Mouse (Mus musculus) C2C12 (cell line): ENCODE measurements at regions not wholly inside any gene's neighbourhood (a gene's known extent, or its start where the extent isn't known, plus 50 kb on each side); places are given as distances from the start of the nearest gene placed in this dataset.

Experiments
- H3K27me3 ChIP-seq: one replicate; pipeline ENCODE4 v1.6.1; 2011; ENCODE audit not compliant: control insufficient read depth, insufficient read depth, insufficient read length
- H3K36me3 ChIP-seq: one replicate; pipeline ENCODE4 v1.6.1; 2011; ENCODE audit not compliant: control insufficient read depth, insufficient read depth
- H3K4me3 ChIP-seq: one replicate; pipeline ENCODE4 v1.5.1; 2011; ENCODE audit warnings: mild to moderate bottlenecking, control low read depth; ENCODE audit not compliant: poor library complexity, insufficient read depth, severe bottlenecking
- H3K79me2 ChIP-seq: one replicate; pipeline ENCODE4 v1.6.1; 2011; ENCODE audit not compliant: control insufficient read depth, insufficient read depth
- H3K79me3 ChIP-seq: one replicate; pipeline ENCODE4 v1.6.1; 2011; ENCODE audit warnings: low read depth, control low read depth
- H3ac ChIP-seq: one replicate; pipeline ENCODE3; 2011; ENCODE audit warnings: low read depth; ENCODE audit not compliant: control insufficient read depth, insufficient read length
- CEBPB ChIP-seq: IDR thresholded peaks from one replicate; pipeline ENCODE4 v1.6.1; 2011; ENCODE audit warnings: low read depth, mild to moderate bottlenecking, control low read depth, moderate library complexity
- CTCF ChIP-seq: IDR thresholded peaks from one replicate; pipeline ENCODE4 v1.5.1; 2011; ENCODE audit not compliant: control insufficient read depth, insufficient read depth, insufficient read length
- FOSL1 ChIP-seq: IDR thresholded peaks from one replicate; pipeline ENCODE4 v1.8.0; 2011; ENCODE audit warnings: mild to moderate bottlenecking, low read length; ENCODE audit not compliant: poor library complexity, insufficient read depth, severe bottlenecking
- MAX ChIP-seq: IDR thresholded peaks from one replicate; pipeline ENCODE4 v1.6.1; 2011; ENCODE audit warnings: mild to moderate bottlenecking, control low read depth
- MYOD1 ChIP-seq: IDR thresholded peaks from one replicate; pipeline ENCODE4 v1.6.1; 2011; ENCODE audit warnings: low read depth; ENCODE audit not compliant: control insufficient read depth, insufficient read length
- MYOG ChIP-seq: IDR thresholded peaks from one replicate; pipeline ENCODE4 v1.6.1; 2011; ENCODE audit not compliant: control insufficient read depth, insufficient read length; ENCODE audit errors: extremely low read depth
- USF1 ChIP-seq: IDR thresholded peaks from one replicate; pipeline ENCODE4 v1.6.1; 2011; ENCODE audit warnings: low read depth, mild to moderate bottlenecking, control low read depth, moderate library complexity

DNA sequence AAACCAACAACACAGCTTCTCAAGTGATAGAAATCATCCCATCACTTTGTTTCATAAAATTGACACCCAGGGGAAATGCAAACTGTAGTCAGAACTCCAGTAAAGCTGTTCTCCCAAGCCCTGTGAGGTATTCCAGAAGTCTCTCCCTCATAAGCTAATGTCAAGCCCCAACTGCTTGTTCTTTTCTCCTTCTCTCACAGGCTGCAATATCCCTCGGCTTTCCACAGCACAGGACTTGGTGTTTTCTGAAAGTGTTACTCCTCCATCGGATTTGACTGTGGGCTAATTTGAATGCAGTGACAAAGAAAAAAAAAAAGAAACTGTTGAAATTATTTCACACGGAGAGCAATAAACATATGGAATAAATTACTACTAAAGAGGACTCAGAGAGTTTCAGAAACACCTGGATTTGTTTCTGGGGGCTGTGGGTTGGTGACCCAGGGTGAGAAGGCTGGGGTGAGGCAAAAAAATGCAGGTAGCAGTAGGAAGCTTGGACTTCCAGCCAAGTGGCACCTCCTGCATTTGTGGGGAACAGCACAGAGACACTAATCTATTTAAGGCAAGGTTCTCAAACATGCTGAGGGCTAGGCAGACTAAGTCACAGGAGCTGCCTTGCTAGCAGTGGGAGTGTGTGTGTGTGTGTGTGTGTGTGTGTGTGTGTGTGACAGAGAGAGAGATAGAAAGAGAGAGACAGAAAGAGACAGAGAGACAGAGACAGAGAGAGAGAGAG is 447.3 kb downstream of the Gm43517 start:
- no peaks in the 10 kb centered on the region for H3K79me3 ChIP-seq
- H3K4me3 ChIP-seq, result no peak overlapping the region
- TF ChIP-seq FOSL1 (no peak), MAX (no peak), MYOG (no peak), MYOD1 (no peak), CTCF (no peak)
- no peaks in the 10 kb centered on the region for H3K79me2 ChIP-seq
- no peak overlapping the region for H3ac ChIP-seq
- H3K27me3 ChIP-seq, result no peaks in the 10 kb centered on the region
- no peaks in the 10 kb centered on the region for H3K36me3 ChIP-seq

DNA sequence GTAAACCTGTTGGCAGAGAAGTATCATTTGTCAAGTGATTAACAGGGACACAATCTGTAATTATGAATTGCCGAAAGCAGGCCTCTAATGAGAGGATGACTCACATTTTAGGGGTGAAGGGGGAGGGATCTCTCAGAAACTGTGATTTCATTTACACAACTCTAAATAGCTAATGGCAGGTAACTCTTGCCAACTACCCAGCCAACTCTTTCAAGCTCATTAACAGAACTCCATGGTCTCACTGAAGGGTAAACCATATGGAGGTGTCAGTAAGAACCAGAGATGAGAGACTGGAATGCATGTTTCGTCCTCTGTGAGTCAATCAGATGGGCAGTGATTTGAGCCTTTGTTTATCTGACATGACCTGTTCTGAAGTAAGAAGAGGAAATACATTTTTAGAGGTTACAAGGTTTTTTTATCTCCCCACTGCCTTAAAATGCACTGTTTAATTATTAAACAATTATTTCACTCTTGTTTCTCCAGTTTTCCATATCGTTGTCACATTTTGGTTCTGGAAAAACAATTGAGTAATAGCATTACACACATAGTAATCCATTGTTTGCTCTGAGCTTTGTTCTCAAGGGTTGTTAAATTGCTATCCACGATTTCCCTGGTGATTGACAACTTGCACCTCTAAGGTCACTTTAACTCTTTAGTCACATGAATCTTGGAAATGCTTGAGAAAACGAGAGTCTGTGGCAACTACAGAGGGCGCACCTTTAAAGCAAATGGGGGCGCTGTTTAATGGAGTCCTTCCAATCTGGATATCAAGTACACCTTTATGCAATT is 451.5 kb downstream of the Gm43517 start:
- Histone ChIP-seq H3K36me3 (no peaks in the 10 kb centered on the region), H3K4me3 (no peak overlapping the region), H3K79me3 (no peaks in the 10 kb centered on the region), H3K79me2 (no peaks in the 10 kb centered on the region), H3K27me3 (no peaks in the 10 kb centered on the region), H3ac (no peak overlapping the region)
- no peak for TF ChIP-seq MAX
- TF ChIP-seq MYOG, result no peak
- TF ChIP-seq USF1, result no peak
- TF ChIP-seq CTCF, result no peak

DNA sequence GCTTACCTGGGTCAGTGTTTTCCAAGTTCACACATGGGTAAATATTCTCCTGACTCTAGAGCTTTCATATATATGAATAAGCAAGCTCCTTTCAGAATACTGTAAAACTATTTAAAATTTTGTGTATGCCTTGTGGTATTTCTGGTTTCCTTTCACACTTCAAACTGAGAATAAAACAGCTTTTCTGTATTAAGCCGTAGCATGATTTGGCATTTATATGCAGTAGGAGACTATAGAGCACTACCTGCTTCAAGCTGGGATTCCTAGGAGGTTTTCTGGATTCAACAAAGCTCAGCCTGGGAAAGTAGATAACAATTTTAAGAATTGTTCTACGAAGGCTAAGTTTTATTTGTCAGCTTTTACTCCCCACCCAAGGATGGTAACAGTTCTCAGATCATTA is 500.5 kb downstream of the Gm43517 start:
- H3K79me3 ChIP-seq, result no peaks in the 10 kb centered on the region
- no peak overlapping the region for H3ac ChIP-seq
- no peak overlapping the region for H3K4me3 ChIP-seq
- H3K27me3 ChIP-seq, result no peaks in the 10 kb centered on the region
- no peaks in the 10 kb centered on the region for H3K36me3 ChIP-seq
- TF ChIP-seq MYOG, result no peak
- TF ChIP-seq CEBPB, result no peak
- TF ChIP-seq MAX, result no peak
- no peak for TF ChIP-seq USF1
- no peak for TF ChIP-seq FOSL1
- no peak for TF ChIP-seq MYOD1
- TF ChIP-seq CTCF, result no peak
- H3K79me2 ChIP-seq, result no peaks in the 10 kb centered on the region

DNA sequence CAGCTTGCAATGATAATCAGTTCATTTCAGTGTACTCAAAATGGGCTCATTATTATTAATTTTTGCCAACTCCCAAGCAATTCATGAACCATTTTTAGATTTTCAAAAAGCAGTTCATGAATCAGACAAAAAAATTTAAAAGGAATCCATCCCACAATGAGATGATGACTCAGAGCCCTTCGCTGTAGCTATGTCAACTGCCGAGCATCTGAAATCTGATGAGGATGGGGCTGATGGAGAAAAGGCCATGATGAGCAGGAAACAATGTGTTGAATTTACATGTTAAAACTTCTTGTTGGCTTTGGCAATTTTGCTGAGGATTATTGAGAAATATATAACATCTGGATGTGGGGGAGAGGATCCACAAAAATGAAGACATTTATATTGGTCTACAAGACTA is 502.3 kb downstream of the Gm43517 start:
- Histone ChIP-seq H3K27me3 (no peaks in the 10 kb centered on the region), H3K4me3 (no peak overlapping the region), H3K79me3 (no peaks in the 10 kb centered on the region), H3K36me3 (no peaks in the 10 kb centered on the region), H3ac (no peak overlapping the region), H3K79me2 (no peaks in the 10 kb centered on the region)
- TF ChIP-seq CTCF (no peak), MYOD1 (no peak), USF1 (no peak), CEBPB (no peak), MYOG (no peak), FOSL1 (no peak), MAX (no peak)

DNA sequence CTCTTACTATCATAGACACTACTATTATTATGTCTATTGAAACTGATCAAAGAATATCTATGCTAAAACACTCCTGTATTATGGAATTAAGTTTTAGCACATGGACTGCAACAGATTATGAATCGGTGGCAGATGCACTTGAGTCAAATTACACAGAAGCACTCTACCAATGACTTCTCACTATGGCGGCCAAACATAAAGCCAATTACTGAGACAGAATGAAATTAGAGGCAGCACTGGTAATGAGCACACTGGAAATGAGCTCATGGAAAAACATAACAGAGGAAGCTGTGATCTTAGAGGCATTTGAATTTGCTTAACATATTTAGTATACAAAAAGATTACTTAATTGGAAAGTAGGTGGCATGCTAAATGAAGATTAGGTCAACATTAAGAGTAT is 512.8 kb downstream of the Gm43517 start:
- TF ChIP-seq MYOD1 (no peak), CTCF (no peak), FOSL1 (no peak), MAX (no peak), CEBPB (no peak), USF1 (no peak), MYOG (no peak)

More for the DNA sequence above, 512.8 kb downstream of the Gm43517 start:
- Histone ChIP-seq H3K36me3 (no peaks in the 10 kb centered on the region), H3K27me3 (no peaks in the 10 kb centered on the region), H3ac (no peak overlapping the region), H3K4me3 (no peak overlapping the region), H3K79me3 (no peaks in the 10 kb centered on the region), H3K79me2 (no peaks in the 10 kb centered on the region)
